Mouse (Mus musculus) neural tube, embryonic 12.5 days (tissue): Measurements from ENCODE around the gene Gm17175. TPM values are rescaled to one million over a fixed set of nuclear protein-coding genes. Genes with fewer than 3 reads are reported as not detected.
"Not testable (repeated sequence)": the region's sequence is repeated elsewhere in the genome, so short reads cannot be mapped to it uniquely, and the experiment has no call there.

Experiments
- ATAC-seq: fragments of 200-750 bp; cut with Nextera tagmentation; 2 replicates; pipeline ENCODE4 v1.8.0; 2017; ENCODE audit warnings: low read depth, mild to moderate bottlenecking, moderate TSS enrichment, moderate library complexity; ENCODE audit not compliant: low FRiP score
- H3K27ac ChIP-seq: fragments of 300-500 bp; sonication (generic); 2 replicates; pipeline ENCODE4 v1.5.1; 2016
- H3K27me3 ChIP-seq: fragments of 300-500 bp; sonication (generic); replicated peaks from 2 replicates; pipeline ENCODE4 v1.6.1; 2016; ENCODE audit warnings: mild to moderate bottlenecking
- H3K36me3 ChIP-seq: fragments of 300-500 bp; sonication (generic); 2 replicates; pipeline ENCODE4 v1.6.1; 2016; ENCODE audit warnings: mild to moderate bottlenecking
- H3K4me1 ChIP-seq: fragments of 300-500 bp; sonication (generic); 2 replicates; pipeline ENCODE4 v1.6.1; 2016
- H3K4me2 ChIP-seq: fragments of 300-500 bp; sonication (generic); replicated peaks from 2 replicates; pipeline ENCODE4 v1.6.1; 2016; ENCODE audit warnings: mild to moderate bottlenecking
- H3K4me3 ChIP-seq: fragments of 300-500 bp; sonication (generic); 2 replicates; pipeline ENCODE4 v1.5.1; 2016
- H3K9ac ChIP-seq: fragments of 300-500 bp; sonication (generic); 2 replicates; pipeline ENCODE4 v1.6.1; 2016; ENCODE audit warnings: mild to moderate bottlenecking
- H3K9me3 ChIP-seq: fragments of 300-500 bp; sonication (generic); 2 replicates; pipeline ENCODE4 v1.6.1; 2016; ENCODE audit warnings: mild to moderate bottlenecking
- WGBS: fragments of 180-500 bp; shearing (Covaris S2); methylation state at CpG from one replicate; pipeline ENCODE4 v1.1.7; 2016; 5-methylcytosine and 5-hydroxymethylcytosine counted together
- polyA plus RNA-seq: library from polyadenylated mRNA; unstranded; fragments of >200 nt; fragmentation: Nextera tagmentation; extraction: Ambion mirVana; gene quantifications from 2 replicates; pipeline ENCODE4 v1.2.1, GENCODE M21; 2016

The Gm17175 gene
- not detected in 2 replicates for polyA plus RNA-seq

DNA sequence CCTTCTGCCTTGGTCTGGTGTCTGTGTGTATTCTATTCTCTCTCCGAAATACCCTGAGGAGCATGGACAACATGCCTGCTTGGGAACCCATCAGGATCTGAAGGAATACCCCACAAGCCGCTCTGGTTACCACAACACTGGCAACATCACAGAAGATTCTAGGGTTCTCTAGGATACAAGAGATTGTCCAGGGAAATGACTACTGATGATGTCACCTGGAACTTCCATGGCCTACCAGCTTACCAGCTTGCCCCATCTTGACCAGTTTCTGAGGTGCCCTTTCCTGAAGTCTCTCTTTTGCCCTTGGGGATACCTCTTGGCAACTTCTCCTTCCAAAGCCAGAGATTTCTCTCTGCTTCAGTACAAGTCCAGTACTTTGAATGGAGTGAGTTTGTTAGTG, at the start of gene Gm17175:
TSS of gene Gm17175 (minus strand) at position 101 of the 400 bp plus-strand sequence.
- H3K9ac ChIP-seq, H3K36me3 ChIP-seq, H3K4me1 ChIP-seq, H3K9me3 ChIP-seq, ATAC-seq, H3K4me2 ChIP-seq, H3K27ac ChIP-seq, H3K4me3 ChIP-seq, H3K27me3 ChIP-seq: not testable (repeated sequence)
- WGBS, result 99% methylated on average over 2 of the region's 2 CpGs

DNA sequence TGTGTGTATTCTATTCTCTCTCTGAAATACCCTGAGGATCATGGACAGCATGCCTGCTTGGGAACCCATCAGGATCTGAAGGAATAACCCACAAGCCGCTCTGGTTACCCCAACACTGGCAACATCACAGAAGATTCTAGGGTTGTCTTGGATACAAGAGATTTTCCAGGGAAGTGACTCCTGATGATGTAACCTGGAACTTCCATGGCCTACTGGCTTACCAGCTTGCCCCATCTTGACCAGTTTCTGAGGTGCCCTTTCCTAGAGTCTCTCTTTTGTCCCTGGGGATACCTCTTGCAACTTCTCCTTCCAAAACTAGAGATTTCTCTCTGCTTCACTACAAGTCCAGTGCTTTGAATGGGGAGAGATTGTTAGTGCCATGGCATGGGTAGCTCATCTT, 37.3 kb upstream of the Gm17175 start, which contains the start of gene Gm17078:
TSS of gene Gm17078 (minus strand) at position 101 of the 400 bp plus-strand sequence.
- Histone ChIP-seq H3K4me1 (no peaks in the 10 kb centered on the region), H3K4me3 (no peak within 1 kb of the TSS), H3K9ac (no peak within 1 kb of the TSS), H3K36me3 (no peaks in the 10 kb centered on the region), H3K4me2 (no peak within 1 kb of the TSS), H3K27ac (no peak within 1 kb of the TSS), H3K27me3 (no peaks in the 10 kb centered on the region), H3K9me3 (no peaks in the 10 kb centered on the region)
- no peak for ATAC-seq
- WGBS, result 92% methylated on average over 1 of the region's 1 CpGs

DNA sequence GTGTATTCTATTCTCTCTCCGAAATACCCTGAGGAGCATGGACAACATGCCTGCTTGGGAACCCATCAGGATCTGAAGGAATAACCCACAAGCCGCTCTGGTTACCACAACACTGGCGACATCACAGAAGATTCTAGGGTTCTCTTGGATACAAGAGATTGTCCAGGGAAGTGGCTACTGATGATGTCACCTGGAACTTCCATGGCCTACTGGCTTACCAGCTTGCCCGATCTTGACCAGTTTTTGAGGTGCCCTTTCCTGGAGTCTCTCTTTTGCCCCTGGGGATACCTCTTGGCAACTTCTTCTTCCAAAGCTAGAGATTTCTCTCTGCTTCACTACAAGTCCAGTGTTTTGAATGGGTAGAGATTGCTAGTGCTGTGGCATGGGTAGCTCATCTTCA, 18.2 kb upstream of the Gm17175 start, which contains the start of gene Gm17174:
TSS of gene Gm17174 (minus strand) at position 101 of the 400 bp plus-strand sequence.
- not testable (repeated sequence) for H3K4me1 ChIP-seq, H3K4me2 ChIP-seq, H3K9me3 ChIP-seq, H3K4me3 ChIP-seq, ATAC-seq, H3K36me3 ChIP-seq, H3K9ac ChIP-seq, H3K27me3 ChIP-seq, H3K27ac ChIP-seq
- 94% methylated on average over 4 of the region's 4 CpGs for WGBS

DNA sequence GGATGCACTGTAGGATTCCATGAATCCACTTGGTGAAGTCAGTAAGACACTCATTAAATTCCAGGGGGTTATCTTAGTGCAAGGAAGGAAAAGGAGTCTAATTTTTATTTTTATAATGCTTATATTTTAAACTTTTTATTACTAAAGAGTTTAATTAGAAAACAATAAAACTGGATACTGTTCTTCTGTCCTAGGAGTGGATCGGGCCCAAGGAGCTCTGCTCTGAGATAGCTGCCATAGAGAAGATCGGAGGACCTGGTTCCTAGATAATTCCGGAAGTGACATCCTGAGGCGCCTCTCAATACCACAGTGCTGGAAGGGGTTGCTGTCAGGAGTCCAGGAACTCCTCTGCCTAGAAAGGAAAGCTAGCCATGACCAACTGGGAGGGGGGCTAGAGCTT, 21.4 kb downstream of the Gm17175 start, which contains the start of gene Gm5622:
TSS of gene Gm5622 (plus strand) at position 301 of the 400 bp plus-strand sequence.
- WGBS, result 91% methylated on average over 4 of the region's 4 CpGs

More for the DNA sequence above, 21.4 kb downstream of the Gm17175 start, which contains the start of gene Gm5622:
- H3K36me3 ChIP-seq, result no peaks in the 10 kb centered on the region
- H3K9me3 ChIP-seq, result no peaks in the 10 kb centered on the region
- H3K4me3 ChIP-seq, result no peak within 1 kb of the TSS
- H3K27me3 ChIP-seq, result no peaks in the 10 kb centered on the region
- no peak for ATAC-seq
- H3K4me1 ChIP-seq, result no peaks in the 10 kb centered on the region
- no peak within 1 kb of the TSS for H3K9ac ChIP-seq
- no peak within 1 kb of the TSS for H3K27ac ChIP-seq
- H3K4me2 ChIP-seq, result no peak within 1 kb of the TSS

Other genes starting within 250 kb of the Gm17175 start
- gene Gm7247, start 212.3 kb downstream of the Gm17175 start, polyA plus RNA-seq, result not detected in 2 replicates
- gene Vmn2r88, start 163.2 kb downstream of the Gm17175 start, polyA plus RNA-seq, result not detected in 2 replicates
- gene Vmn2r89, start 122.2 kb downstream of the Gm17175 start, polyA plus RNA-seq, result not detected in 2 replicates
- not detected in 2 replicates for gene Gm5622, start 21.3 kb downstream of the Gm17175 start, polyA plus RNA-seq
- not detected in 2 replicates for gene Gm17174, start 18.1 kb upstream of the Gm17175 start, polyA plus RNA-seq
- gene Gm17078, start 37.2 kb upstream of the Gm17175 start, polyA plus RNA-seq, result not detected in 2 replicates
- gene Gm4181, start 61.6 kb upstream of the Gm17175 start, polyA plus RNA-seq, result not detected in 2 replicates
- not detected in 2 replicates for gene Gm17079, start 121.4 kb upstream of the Gm17175 start, polyA plus RNA-seq
- not detected in 2 replicates for gene Gm5800, start 143.1 kb upstream of the Gm17175 start, polyA plus RNA-seq
- not detected in 2 replicates for gene Ang4, start 199.5 kb upstream of the Gm17175 start, polyA plus RNA-seq
- not detected in 2 replicates for gene AY358078, start 226.0 kb upstream of the Gm17175 start, polyA plus RNA-seq